Mouse (Mus musculus) macrophage (primary cell): ENCODE measurements around the gene Orc3. TPM values are rescaled to one million over a fixed set of nuclear protein-coding genes. Genes with fewer than 3 reads are reported as not detected.

Source experiments
- H3K27ac ChIP-seq: fragments of 350-480 bp; formaldehyde crosslinking; 2 replicates; pipeline ENCODE4 v1.9.0; 2021
- H3K36me3 ChIP-seq: fragments of 350-480 bp; formaldehyde crosslinking; 2 replicates; pipeline ENCODE4 v1.9.0; 2021; ENCODE audit errors: inconsistent target
- H3K4me3 ChIP-seq: fragments of 350-480 bp; formaldehyde crosslinking; 2 replicates; pipeline ENCODE4 v1.9.0; 2021; ENCODE audit errors: inconsistent target
- H3K79me2 ChIP-seq: fragments of 350-480 bp; formaldehyde crosslinking; 2 replicates; pipeline ENCODE4 v1.9.0; 2021; ENCODE audit errors: inconsistent target
- WGBS: methylation state at CpG from one replicate; pipeline ENCODE4 v1.1.7; 2026; ENCODE audit warnings: inconsistent platforms; ENCODE audit not compliant: missing documents; 5-methylcytosine and 5-hydroxymethylcytosine counted together
- polyA plus RNA-seq: library from polyadenylated mRNA; stranded (reverse); fragments of 250-400 nt; gene quantifications from 3 replicates; pipeline ENCODE4 v1.2.4, GENCODE M21; 2018; ENCODE audit warnings: inconsistent platforms

The Orc3 gene
- polyA plus RNA-seq, 1 experiment from 2014 or later, result 39.7 TPM

GRCm38 (mm10) chr4:34560971-34561370, 53.8 kb downstream of the Orc3 start:
- peaks cover 25% of the 10 kb centered on the region for H3K36me3 ChIP-seq
- WGBS, result 76% methylated on average over 4 of the region's 4 CpGs

GRCm38 (mm10) chr4:34556183-34556582, 58.6 kb downstream of the Orc3 start:
- Histone ChIP-seq H3K36me3 (no peaks in the 10 kb centered on the region), H3K4me3 (no peak overlapping the region), H3K27ac (no peak overlapping the region), H3K79me2 (peaks cover 100% of the 10 kb centered on the region)

More at GRCm38 (mm10) chr4:34560971-34561370, 53.8 kb downstream of the Orc3 start:
- H3K4me3 ChIP-seq, result no peak overlapping the region
- no peak overlapping the region for H3K27ac ChIP-seq
- H3K79me2 ChIP-seq, result peaks cover 100% of the 10 kb centered on the region

DNA sequence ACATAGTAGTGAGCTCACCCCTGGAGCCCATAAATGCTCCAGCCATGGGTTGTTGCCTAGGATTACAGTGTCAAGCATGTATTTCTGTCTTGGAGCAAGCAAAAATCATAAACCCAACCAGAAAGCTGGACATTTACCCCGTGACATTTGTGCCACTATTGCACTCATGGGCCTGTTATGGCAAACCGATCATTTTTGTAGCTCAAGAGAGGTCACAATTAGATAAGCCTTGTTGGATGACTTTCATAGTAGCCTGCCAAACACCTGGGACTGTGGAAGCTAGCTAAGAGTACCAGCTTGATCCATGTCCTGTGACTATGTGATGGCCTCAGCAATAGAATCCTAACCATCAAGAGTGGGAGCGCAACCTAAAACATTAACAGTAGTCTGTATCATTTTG, 59.1 kb downstream of the Orc3 start:
- Histone ChIP-seq H3K4me3 (no peak overlapping the region), H3K79me2 (peaks cover 96% of the 10 kb centered on the region), H3K27ac (no peak overlapping the region), H3K36me3 (no peaks in the 10 kb centered on the region)
- 91% methylated on average over 3 of the region's 3 CpGs for WGBS

- WGBS, result 91% methylated on average over 1 of the region's 1 CpGs
These were observed 60.1 kb downstream of the Orc3 start for GRCm38 (mm10) chr4:34554596-34554995.

GRCm38 (mm10) chr4:34551966-34552365, 62.8 kb downstream of the Orc3 start:
- Histone ChIP-seq H3K27ac (peak overlapping the region; percentile 71), H3K4me3 (peak overlapping the region; percentile 80)
- 17% methylated on average over 3 of the region's 3 CpGs for WGBS

More at GRCm38 (mm10) chr4:34554596-34554995, 60.1 kb downstream of the Orc3 start:
- peaks cover 86% of the 10 kb centered on the region for H3K79me2 ChIP-seq
- no peak overlapping the region for H3K4me3 ChIP-seq
- no peaks in the 10 kb centered on the region for H3K36me3 ChIP-seq
- H3K27ac ChIP-seq, result no peak overlapping the region

GRCm38 (mm10) chr4:34551098-34551809, 63.5 kb downstream of the Orc3 start:
- H3K79me2 ChIP-seq, result peaks cover 52% of the 10 kb centered on the region
- under 1% methylated on average over 49 of the region's 50 CpGs for whole genome bisulfite sequencing
- H3K4me3 ChIP-seq, result peak overlapping the region; percentile 80
- H3K36me3 ChIP-seq, result no peaks in the 10 kb centered on the region
- H3K27ac ChIP-seq, result peak overlapping the region; percentile 71

More at GRCm38 (mm10) chr4:34551966-34552365, 62.8 kb downstream of the Orc3 start:
- Histone ChIP-seq H3K36me3 (no peaks in the 10 kb centered on the region), H3K79me2 (peaks cover 60% of the 10 kb centered on the region)

DNA sequence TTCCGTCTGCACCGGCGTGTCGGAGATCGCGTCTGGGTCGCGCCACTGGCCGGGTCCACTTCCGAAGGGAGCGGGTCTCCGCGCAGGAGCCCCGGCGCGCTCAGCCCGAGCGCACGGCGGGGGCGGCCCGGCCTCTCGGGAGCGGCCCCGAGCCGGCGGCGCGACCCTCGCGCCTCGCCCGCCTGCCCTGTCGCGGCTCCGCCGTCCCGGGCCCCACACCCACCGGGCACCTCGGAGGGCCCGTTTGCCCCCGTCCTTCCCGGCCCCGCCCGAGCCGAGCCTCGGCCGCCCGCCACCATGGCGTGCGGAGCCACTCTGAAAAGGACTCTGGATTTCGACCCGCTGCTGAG, 64.0 kb downstream of the Orc3 start, which contains the start of gene Akirin2:
Gene Akirin2 (plus strand): TSS at position 190 of the 350 bp plus-strand sequence.
- peak within 1 kb of the TSS; percentile 76 for H3K27ac ChIP-seq
- H3K4me3 ChIP-seq, result peak within 1 kb of the TSS; percentile 80
- peaks cover 47% of the 10 kb centered on the region for H3K79me2 ChIP-seq
- H3K36me3 ChIP-seq, result no peaks in the 10 kb centered on the region
- WGBS, result under 1% methylated on average over 18 of the region's 53 CpGs

- H3K79me2 ChIP-seq, result peaks cover 42% of the 10 kb centered on the region
- WGBS, result 3% methylated on average over 38 of the region's 38 CpGs
- H3K27ac ChIP-seq, result peak overlapping the region; percentile 76
- H3K36me3 ChIP-seq, result no peaks in the 10 kb centered on the region
- peak overlapping the region; percentile 20; the same call in 1 of the 2 replicates for H3K4me3 ChIP-seq
These were observed 64.6 kb downstream of the Orc3 start for GRCm38 (mm10) chr4:34549981-34550747.

- Histone ChIP-seq H3K36me3 (no peaks in the 10 kb centered on the region), H3K27ac (no peak overlapping the region), H3K4me3 (no peak overlapping the region), H3K79me2 (no peaks in the 10 kb centered on the region)
- WGBS, result 92% methylated on average over 6 of the region's 6 CpGs
These were observed 84.8 kb downstream of the Orc3 start for GRCm38 (mm10) chr4:34529941-34530340.

- Histone ChIP-seq H3K79me2 (no peaks in the 10 kb centered on the region), H3K27ac (no peak overlapping the region), H3K36me3 (no peaks in the 10 kb centered on the region), H3K4me3 (no peak overlapping the region)
- 100% methylated on average over 3 of the region's 4 CpGs for WGBS
These were observed 85.4 kb downstream of the Orc3 start for GRCm38 (mm10) chr4:34529379-34529778.

GRCm38 (mm10) chr4:34528430-34529100, 86.2 kb downstream of the Orc3 start:
- 93% methylated on average over 1 of the region's 1 CpGs for WGBS
- Histone ChIP-seq H3K36me3 (no peaks in the 10 kb centered on the region), H3K27ac (no peak overlapping the region), H3K4me3 (no peak overlapping the region), H3K79me2 (no peaks in the 10 kb centered on the region)

- Histone ChIP-seq H3K27ac (peak overlapping the region; percentile 33; the same call in 1 of the 2 replicates), H3K36me3 (no peaks in the 10 kb centered on the region), H3K4me3 (no peak overlapping the region), H3K79me2 (no peaks in the 10 kb centered on the region)
- WGBS, result 7% methylated on average over 3 of the region's 3 CpGs
These were observed 88.0 kb downstream of the Orc3 start for GRCm38 (mm10) chr4:34526771-34527170.

DNA sequence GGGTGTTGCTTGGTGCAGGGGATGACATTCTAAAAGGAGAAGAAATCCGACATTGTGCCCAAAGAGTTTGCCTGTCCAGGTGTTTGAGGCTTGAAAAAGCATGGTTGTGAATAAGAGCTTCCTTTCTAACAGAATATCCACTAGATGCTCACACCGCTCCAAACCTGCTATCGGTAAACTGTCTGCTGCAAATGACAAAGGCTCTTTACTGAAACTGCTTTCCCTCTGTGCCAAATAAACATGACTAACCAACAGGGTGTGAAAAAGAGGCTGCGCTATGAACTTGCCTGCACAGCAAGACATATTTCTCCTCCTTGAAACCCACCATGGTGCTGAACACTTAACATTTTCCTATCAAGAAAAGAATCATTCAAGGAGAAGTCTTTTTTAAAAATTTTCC, 91.2 kb downstream of the Orc3 start:
- Histone ChIP-seq H3K79me2 (no peaks in the 10 kb centered on the region), H3K4me3 (no peak overlapping the region), H3K27ac (no peak overlapping the region), H3K36me3 (no peaks in the 10 kb centered on the region)
- 96% methylated on average over 4 of the region's 4 CpGs for WGBS

- H3K27ac ChIP-seq, result no peak overlapping the region
- whole genome bisulfite sequencing, result 65% methylated on average over 3 of the region's 3 CpGs
- no peak overlapping the region for H3K4me3 ChIP-seq
- H3K36me3 ChIP-seq, result no peaks in the 10 kb centered on the region
- H3K79me2 ChIP-seq, result no peaks in the 10 kb centered on the region
These were observed 91.9 kb downstream of the Orc3 start for GRCm38 (mm10) chr4:34522846-34523245.
